Mouse (Mus musculus): ENCODE results near the gene D2hgdh.

DNA sequence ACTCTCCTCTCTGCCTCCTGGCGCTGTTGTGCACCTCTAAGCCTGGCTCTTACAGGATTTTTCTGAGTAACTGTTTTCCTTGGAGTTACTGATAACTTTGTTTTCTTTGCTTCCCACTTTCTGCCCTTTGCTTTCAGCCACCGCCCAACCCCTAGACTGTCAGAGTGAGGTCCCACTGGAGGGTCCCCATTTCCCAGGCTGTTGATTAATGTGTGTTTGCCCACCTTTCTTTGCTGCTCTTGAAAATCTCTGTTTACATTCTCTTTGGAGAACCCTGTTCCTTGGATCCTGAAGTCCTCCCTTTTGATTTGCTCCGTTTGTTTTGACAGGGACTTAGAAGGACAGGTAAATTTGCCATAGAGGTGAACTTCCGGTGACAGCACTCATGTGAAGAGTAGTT lies 15.8 kb upstream of the D2hgdh start:
- TF ChIP-seq CTCF (IDR thresholded peaks at IDR 0.05; ENCODE audit: control insufficient read depth, insufficient read depth, insufficient read length) (no peak), CEBPB (IDR thresholded peaks at IDR 0.05; ENCODE audit: low read depth) (no peak), USF1 (IDR thresholded peaks at IDR 0.05; ENCODE audit: low read depth) (no peak), MAX (IDR thresholded peaks at IDR 0.05) (no peak), MYOG (IDR thresholded peaks at IDR 0.05; ENCODE audit: control insufficient read depth, extremely low read depth, insufficient read length) (no peak), FOSL1 (IDR thresholded peaks at IDR 0.05; ENCODE audit: insufficient read depth, low read length, poor library complexity, severe bottlenecking) (no peak)
